Mouse (Mus musculus): ENCODE measurements around the gene C5ar2.

GRCm38 (mm10) chr7:16286026-16286961 is 42.3 kb upstream of the C5ar2 start, which contains the start of gene Ccdc9:
- TF ChIP-seq CTCF (conservative IDR thresholded peaks at IDR 0.05; ENCODE audit: low read length): no peak
- TF ChIP-seq NANOG (IDR thresholded peaks at IDR 0.05; ENCODE audit: borderline replicate concordance, low read length): no peak
- no peak for TF ChIP-seq POU5F1 (IDR thresholded peaks at IDR 0.05; ENCODE audit: borderline replicate concordance, low read length)

Measured in E14TG2a.4 (cell line).